Mouse (Mus musculus) olfactory bulb, adult 2 months (tissue): ENCODE data around the gene Trim10.

ENCODE experiments used
- CTCF ChIP-seq: fragments of 200-500 bp; IDR thresholded peaks from 2 replicates; pipeline ENCODE4 v1.5.1; 2012; ENCODE audit warnings: low read depth, mild to moderate bottlenecking, low read length, moderate library complexity; ENCODE audit not compliant: insufficient read depth
- POLR2A ChIP-seq: fragments of 200-500 bp; IDR thresholded peaks from 2 replicates; pipeline ENCODE4 v1.6.1; 2012; ENCODE audit warnings: mild to moderate bottlenecking, low read depth, low read length, moderate library complexity; ENCODE audit not compliant: insufficient read depth

DNA sequence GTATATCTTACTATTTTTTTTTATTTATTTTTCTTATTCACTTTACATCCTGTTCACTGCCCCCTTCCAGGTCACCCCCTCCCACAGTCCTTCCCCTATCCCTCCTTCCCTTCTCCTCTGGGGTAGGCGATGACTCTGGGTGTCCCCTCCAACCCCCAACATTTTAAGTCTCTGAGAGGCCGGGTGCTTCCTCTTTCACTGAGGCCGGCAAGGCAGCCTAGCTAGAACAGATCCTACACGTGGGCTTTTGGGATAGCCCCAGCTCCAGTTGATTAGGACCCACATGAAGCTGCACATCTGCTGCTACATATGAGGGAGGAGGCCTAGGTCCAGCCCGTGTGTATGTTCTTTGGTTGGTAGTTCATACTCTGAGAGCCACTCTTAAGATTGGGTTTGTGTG, 30.4 kb upstream of the Trim10 start:
- TF ChIP-seq POLR2A (no peak), CTCF (no peak)
